Mouse (Mus musculus): ENCODE results near the gene Arhgap31. TPM values are rescaled to one million over a fixed set of nuclear protein-coding genes. Genes with fewer than 3 reads are reported as not detected.

Gene Arhgap31
- total RNA-seq, 2 experiments from 2014 or later: 50.0 to 50.9 TPM

- intact Hi-C loops (cut with DNase I): loop anchor here (10.0 kb wide), 1 partner anchor 84 kb away; no protein-coding TSS in a partner anchor
- DNase-seq: peak in 1 of 2 experiments; percentile 31
These were observed 92.2 kb downstream of the Arhgap31 start for GRCm38 (mm10) chr16:38620696-38621450.

- peak; percentile 80 to 87 for DNase-seq
These were observed 94.0 kb downstream of the Arhgap31 start for GRCm38 (mm10) chr16:38619054-38619453.

DNA sequence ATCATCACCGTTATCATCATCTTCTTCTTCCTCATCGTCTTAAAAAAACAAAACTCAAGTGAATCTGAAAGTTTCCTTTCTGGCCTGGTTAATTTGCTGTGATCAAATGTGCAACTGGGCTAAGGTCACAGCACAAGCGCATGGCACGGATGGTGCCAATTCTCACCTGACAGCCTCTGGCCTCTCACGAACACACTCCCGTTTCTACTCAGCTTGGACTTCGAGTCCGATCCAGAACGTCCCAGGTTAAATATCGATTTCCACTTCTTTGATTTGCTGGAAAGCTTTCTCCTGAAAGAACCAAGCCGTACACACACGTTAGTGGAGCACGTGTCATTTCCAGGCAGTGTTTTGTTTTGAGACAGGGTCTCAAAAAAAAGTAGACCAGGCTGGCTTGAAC lies 95.1 kb downstream of the Arhgap31 start:
- no peak for DNase-seq
- intact Hi-C loops (cut with DNase I): loop anchor here (2.0 kb wide), 1 partner anchor 195 kb away; no protein-coding TSS in a partner anchor

More at GRCm38 (mm10) chr16:38619054-38619453, 94.0 kb downstream of the Arhgap31 start:
- intact Hi-C loops (cut with DNase I): no loop called here

DNA sequence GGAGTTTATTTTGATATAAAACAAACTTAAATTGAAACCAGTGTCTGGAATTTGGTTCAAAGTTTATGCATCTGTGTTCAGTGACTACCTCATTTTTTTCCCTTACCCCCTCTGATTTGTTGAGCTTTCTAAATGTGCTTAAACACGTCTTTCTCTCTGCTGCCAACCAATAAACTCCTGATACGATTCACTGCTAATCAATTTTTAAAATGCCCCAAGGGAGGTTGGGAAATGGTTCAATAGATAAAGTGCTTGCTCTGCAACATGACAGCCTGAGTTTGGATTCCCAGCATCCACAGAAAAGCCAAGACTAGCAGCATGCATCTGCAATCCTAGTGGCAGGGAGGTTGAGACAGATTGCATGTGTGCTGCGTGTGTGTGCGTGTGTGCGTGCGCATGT lies 99.4 kb downstream of the Arhgap31 start:
- intact Hi-C loops (cut with DNase I): loop anchor here (5.0 kb wide), 1 partner anchor 76 kb away; no protein-coding TSS in a partner anchor
- DNase-seq: no peak

DNA sequence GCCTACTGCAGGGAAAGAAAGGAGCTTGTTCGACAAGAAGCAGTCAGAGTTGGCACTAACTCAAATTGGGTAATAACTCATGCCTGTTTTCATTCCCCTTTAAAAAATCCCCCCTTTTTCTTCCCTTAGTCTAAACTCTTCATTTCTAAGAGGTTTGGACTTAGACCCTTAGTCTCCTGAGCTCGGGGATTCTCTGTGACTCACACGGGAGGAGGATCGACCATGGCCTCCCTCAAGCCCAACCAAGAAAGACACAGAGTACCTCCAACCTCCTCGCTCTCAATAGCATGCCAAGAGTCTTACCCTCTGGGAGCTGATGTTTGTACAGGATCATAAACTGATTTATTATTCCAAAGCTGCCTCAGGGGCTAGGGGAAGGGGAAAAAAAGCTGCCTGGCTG lies 100.4 kb downstream of the Arhgap31 start:
- no peak for DNase-seq

DNA sequence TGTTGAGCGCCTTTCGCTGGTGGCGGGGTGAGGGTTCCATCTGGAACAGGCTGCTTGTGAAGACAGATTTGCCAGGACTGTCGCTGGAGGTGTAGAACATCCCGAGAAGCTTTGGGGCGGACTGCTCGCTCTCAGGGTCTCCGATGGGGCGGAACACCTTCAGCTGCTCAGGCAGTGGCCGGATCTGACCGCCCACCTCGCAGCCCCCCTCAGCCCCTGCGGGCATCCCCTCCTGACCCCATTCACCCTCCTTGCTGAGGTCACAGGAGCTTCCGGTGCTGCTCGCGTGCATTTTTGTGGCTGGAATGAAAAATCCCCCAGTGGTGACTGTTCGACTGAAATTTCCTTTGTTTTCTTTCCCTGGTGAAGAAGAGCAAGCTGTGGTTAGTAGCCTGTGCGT lies 104.0 kb downstream of the Arhgap31 start:
- intact Hi-C loops (cut with DNase I): no loop called here
- no peak for DNase-seq

More for the DNA sequence above, 100.4 kb downstream of the Arhgap31 start:
- intact Hi-C loops (cut with DNase I): loop anchor here (5.0 kb wide), 1 partner anchor 75 kb away; no protein-coding TSS in a partner anchor

DNA sequence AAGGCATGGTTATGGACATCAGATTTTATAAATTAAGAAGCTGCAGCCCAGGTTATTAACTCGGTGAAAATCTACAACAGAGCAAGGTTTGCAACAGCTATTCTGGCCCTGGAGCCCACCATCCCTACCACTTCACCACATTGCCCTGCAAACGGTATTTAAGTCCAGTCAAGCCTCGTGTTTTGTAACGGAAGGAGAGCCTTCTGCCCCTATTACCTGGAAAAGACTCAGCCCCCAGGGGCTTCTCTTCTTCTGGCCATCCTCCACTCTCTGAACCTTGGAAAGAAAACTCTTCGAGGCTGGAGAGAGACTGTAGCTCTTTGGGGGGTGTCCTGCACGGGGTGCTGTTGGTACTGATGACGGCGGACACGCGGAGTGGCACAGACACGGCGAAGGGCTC lies 104.4 kb downstream of the Arhgap31 start:
- intact Hi-C loops (cut with DNase I): no loop called here
- DNase-seq: no peak

- intact Hi-C loops (cut with DNase I): no loop called here
These were observed 106.6 kb downstream of the Arhgap31 start for GRCm38 (mm10) chr16:38606509-38606908.

GRCm38 (mm10) chr16:38602989-38603804 lies 109.9 kb downstream of the Arhgap31 start:
- DNase-seq: peak; percentile 45 to 59
- intact Hi-C loops (cut with DNase I): no loop called here

More at GRCm38 (mm10) chr16:38606509-38606908, 106.6 kb downstream of the Arhgap31 start:
- no peak for DNase-seq

GRCm38 (mm10) chr16:38598986-38599680 lies 113.9 kb downstream of the Arhgap31 start:
- no peak for DNase-seq
- intact Hi-C loops (cut with DNase I): no loop called here

DNA sequence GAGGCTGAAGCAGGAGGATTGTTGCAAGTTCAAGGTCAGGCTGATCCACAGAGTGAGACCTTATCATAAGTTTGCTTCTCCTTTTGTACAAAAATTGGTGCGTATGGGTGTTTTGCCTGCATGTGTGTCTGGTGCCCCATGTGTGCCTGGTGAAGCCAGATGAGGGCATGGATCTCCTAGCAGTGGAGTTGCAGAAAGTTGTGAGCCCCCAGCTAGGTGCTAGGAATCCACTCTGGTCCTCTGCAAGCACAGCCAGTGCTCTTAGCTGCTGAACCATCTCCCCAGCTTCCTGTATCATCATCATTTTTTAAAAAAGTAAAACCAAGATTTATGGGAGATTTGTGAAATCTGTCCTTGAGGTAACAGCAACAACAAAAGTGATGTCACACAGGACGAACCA lies 116.4 kb downstream of the Arhgap31 start:
- DNase-seq: no peak
- intact Hi-C loops (cut with DNase I): no loop called here

DNA sequence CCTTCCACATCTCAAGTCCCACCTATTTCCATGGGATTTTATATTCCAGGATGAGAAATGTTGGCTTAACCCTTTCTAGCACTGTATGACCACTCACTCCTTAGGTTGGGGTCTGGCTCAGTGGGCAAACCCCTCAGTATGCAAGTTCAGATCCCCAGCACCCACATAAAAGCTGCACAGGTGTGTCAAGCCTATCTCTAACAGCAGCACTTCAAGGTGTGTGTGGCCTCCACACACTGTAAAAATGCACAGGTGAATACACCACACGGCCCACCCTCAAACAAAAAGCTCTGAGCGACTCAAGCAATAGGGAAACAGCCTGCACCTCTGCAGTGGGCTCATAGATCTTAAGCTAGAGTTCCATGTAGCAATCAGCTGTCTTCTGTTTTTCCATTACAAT lies 117.0 kb downstream of the Arhgap31 start:
- no peak for DNase-seq
- intact Hi-C loops (cut with DNase I): no loop called here

DNA sequence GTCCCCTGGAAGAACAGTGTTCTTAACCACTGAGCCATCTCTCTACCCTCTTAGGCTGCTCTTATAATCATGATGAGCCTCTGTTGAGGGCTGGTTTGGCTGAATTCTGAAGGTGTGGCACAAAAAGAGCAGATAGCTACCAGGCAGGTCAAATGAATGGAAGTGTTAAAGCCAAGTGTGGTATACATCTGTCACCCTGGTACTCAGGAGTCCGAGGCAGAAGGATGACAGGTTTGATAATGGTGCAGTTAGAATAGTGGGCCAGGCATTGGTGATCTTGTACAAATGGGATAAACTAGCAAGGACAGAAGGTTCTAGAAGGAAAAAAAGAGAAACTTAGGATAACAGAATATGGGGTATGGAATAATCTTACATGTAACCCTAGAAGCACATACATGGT lies 118.6 kb downstream of the Arhgap31 start:
- intact Hi-C loops (cut with DNase I): no loop called here
- no peak for DNase-seq

DNA sequence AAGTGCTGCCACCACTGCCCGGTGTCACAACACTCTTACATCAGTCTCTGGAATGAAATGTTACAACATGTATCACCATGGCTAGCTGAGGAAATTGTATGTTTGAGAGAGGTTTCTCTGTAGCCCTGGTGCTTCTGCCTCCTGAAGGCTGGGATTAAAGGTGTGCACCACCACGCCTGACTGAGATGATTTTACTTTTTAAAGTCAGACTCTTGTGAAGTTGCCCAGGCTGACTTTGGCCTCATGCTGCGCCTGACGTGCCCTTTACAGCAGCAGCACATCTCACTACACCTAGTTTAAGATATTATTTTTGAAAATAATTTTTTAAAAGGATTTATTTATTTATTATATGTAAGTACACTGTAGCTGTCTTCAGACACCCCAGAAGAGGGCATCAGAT lies 120.1 kb downstream of the Arhgap31 start:
- no peak for DNase-seq

GRCm38 (mm10) chr16:38592026-38592678 lies 120.9 kb downstream of the Arhgap31 start:
- intact Hi-C loops (cut with DNase I): no loop called here
- no peak for DNase-seq

More for the DNA sequence above, 120.1 kb downstream of the Arhgap31 start:
- intact Hi-C loops (cut with DNase I): no loop called here

DNA sequence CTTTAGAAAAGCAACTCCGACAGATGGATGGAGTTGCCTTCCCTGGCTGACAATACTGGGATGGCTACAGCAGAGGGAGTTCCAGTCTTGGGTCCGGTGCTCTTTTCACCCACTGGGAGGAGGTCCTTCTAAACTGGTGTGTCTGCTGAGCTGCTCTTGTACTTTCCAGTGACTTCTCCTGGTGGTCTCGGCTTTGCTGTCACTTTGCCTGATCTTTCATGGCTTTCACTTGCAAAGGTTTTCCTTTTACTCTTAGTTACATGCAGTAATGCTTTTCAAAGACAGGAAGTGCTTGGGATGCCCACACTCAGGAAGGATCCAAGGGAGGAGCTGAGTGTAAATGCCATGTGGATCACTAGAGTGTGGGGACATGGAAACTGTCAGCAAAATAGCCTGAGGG lies 121.6 kb downstream of the Arhgap31 start:
- DNase-seq: no peak
- intact Hi-C loops (cut with DNase I): no loop called here

DNA sequence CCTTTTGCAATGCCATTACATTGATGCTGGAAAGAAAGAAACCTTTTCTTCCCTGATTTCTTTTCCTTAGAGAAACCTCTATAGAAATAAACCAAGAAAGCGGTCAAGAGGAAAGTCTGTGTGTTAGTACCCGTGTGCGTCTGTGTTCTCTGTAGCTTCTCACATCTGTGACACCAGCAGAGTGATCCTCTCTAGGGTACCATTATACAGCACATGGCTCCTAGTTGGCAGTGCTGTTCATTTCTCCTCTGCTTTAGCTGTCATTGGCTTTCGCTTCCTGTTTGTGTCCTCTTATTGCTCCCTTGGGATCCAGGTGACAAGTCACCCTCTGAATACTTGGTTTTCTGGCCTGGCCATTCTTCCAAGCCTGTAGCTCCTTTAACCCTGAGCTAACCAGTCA lies 125.5 kb downstream of the Arhgap31 start:
- no peak for DNase-seq
- intact Hi-C loops (cut with DNase I): no loop called here

GRCm38 (mm10) chr16:38587163-38587562 lies 125.9 kb downstream of the Arhgap31 start:
- intact Hi-C loops (cut with DNase I): no loop called here
- no peak for DNase-seq

DNA sequence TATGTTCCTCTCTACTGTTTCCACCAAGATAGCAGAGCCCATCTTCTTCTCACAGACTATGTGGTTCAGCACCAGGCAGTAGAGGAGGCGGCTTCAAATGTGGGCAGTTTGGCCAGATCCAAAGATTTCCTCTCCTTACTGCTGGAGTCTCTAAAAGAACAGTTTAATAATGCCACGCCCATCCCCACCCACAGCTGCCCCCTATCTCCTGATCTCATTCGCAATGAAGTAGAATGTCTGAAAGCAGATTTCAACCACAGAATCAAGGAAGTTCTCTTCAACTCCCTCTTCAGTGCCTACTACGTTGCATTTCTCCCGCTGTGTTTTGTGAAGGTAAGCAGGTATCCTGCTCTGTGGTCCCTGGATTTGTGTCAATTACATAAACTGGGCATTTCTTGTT lies 127.9 kb downstream of the Arhgap31 start:
- intact Hi-C loops (cut with DNase I): no loop called here
- DNase-seq: no peak

DNA sequence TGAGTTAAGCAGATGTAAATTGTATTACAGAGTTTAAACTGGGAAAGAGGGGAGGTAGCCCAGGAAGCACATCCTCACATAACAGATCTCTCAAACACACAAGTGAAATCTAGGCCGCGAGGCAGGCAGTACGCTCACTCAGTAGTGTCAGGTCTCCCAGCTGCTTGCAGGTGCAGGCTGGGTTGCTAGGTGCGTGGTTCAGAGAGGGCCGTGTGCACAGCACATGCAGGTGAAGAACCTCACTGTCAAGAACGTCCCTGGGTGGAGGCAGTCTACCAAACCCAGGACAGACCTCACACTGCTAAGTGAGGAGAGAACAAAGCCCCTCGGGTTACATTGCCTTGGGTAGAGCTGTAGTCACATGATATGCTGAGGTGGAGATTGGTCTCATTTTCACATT lies 128.3 kb downstream of the Arhgap31 start:
- intact Hi-C loops (cut with DNase I): no loop called here
- DNase-seq: no peak

Measured in heart, postnatal 14 days (tissue).